Mouse (Mus musculus) embryonic stem cell, embryonic (primary cell): Measurements from ENCODE around the gene Gm49510.

Source experiments
- CTCF ChIA-PET, 4 experiments: fragments of 300-600 bp in 2 of 4; fragments of 350-600 bp in 2 of 4; sonication (Branson Sonifier 250); formaldehyde crosslinking; loops; one replicate each; lab custom pipeline; 2022; ENCODE audit warnings: inconsistent platforms in 2 of 4; lab: Charles Lee
- POLR2A ChIA-PET, 4 experiments: fragments of 300-600 bp in 2 of 4; fragments of 350-600 bp in 2 of 4; sonication (Branson Sonifier 250); formaldehyde crosslinking; loops; one replicate each; lab custom pipeline; 2022; ENCODE audit warnings: antibody characterized with exemption in 4 of 4, inconsistent platforms in 1 of 4; lab: Charles Lee

Gene Gm49510

GRCm38 (mm10) chr15:78937311-78937710 is 37.8 kb downstream of the Gm49510 start:
- CTCF ChIA-PET = interaction anchor here in 3 of 4 experiments (0.6 to 2.2 kb wide), 3 partner anchors 11 to 968 kb away, joined by 3 to 8 read pairs (median 5); no protein-coding TSS in a partner anchor
- POLR2A ChIA-PET = interaction anchor here (0.6 to 5.6 kb wide), 7 partner anchors 9 to 22 kb away, joined by 3 to 36 read pairs (median 4); partner anchors contain the start of genes Pdxp (in 1 of the 4) and Triobp (in 1 of the 4)

GRCm38 (mm10) chr15:78937963-78938362 is 38.5 kb downstream of the Gm49510 start:
- POLR2A ChIA-PET = interaction anchor here in 3 of 4 experiments (0.9 to 5.6 kb wide), 6 partner anchors 10 to 64 kb away, joined by 3 to 36 read pairs (median 4); partner anchors contain the start of genes Pdxp (in 1 of the 3) and Triobp (in 1 of the 3)
- CTCF ChIA-PET = interaction anchor here in 3 of 4 experiments (0.6 to 2.2 kb wide), 3 partner anchors 10 to 356 kb away, joined by 3 to 8 read pairs (median 3); no protein-coding TSS in a partner anchor

DNA sequence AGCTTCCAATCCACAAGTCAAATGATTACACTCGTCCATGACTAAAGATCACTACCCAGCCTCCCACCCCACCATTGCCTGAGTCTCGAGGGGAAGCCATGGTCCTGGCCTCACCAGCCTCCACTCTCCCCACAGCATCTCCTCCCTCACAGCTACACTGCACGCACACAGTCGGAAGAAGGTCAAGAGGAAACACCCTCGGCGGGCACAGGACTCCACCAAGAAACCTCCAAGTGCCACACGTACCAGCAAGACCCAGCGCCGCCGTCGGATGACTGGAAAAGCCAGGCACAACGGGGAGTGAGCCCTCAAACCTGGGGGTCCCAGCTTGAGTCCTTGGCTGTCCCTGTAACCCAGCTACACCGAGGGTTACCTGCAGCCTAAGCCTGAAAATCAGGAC is 40.9 kb downstream of the Gm49510 start:
- CTCF ChIA-PET = interaction anchor here in 3 of 4 experiments (1.1 to 3.2 kb wide), 7 partner anchors 9 to 26 kb away, joined by 3 to 56 read pairs (median 4); partner anchors contain the start of gene Pdxp (in 1 of the 3)
- POLR2A ChIA-PET = interaction anchor here in 1 of 4 experiments (0.8 to 3.3 kb wide), 2 partner anchors 12 to 25 kb away, joined by 3 to 34 read pairs; partner anchors contain the start of gene Pdxp

- CTCF ChIA-PET = interaction anchor here (0.5 to 3.2 kb wide), 36 partner anchors 8 to 346 kb away, joined by 3 to 56 read pairs (median 5); partner anchors contain the start of genes Nol12 (in 2 of the 4), Cyth4 (in 1 of the 4) and Pdxp (in 1 of the 4)
- POLR2A ChIA-PET = interaction anchor here (0.5 to 3.3 kb wide), 30 partner anchors 8 to 120 kb away, joined by 3 to 34 read pairs (median 4); partner anchors contain the start of genes Nol12 (in 2 of the 4), Pdxp (in 2 of the 4), Ankrd54 (in 1 of the 4) and H1f0 (in 1 of the 4)
Observed at GRCm38 (mm10) chr15:78942663-78943062, 43.2 kb downstream of the Gm49510 start.

DNA sequence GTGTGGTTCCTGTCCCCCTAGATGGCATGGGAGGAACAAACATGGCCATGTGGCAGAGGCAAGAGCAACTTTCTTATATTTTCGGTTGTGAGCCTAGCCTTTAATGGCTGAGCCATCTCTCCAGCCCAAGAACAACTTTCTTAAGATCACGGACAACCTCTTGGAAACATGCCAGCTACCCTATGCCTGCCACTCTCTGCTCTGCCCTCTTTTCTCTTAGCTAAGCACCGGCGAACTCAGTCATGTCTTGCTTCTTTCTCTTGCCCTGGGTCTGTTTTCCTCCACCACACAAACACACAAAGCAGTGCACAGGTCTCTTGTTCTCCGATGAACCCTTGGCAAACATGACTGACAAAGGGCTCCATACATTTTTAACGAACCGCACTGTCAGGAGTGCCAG is 46.8 kb downstream of the Gm49510 start:
- CTCF ChIA-PET = interaction anchor here in 3 of 4 experiments (0.7 to 1.4 kb wide), 4 partner anchors 15 to 30 kb away, joined by 3 to 6 read pairs (median 4); no protein-coding TSS in a partner anchor
- POLR2A ChIA-PET = interaction anchor here (0.5 to 4.1 kb wide), 7 partner anchors 11 to 1111 kb away, joined by 3 to 21 read pairs (median 3); partner anchors contain the start of genes Nol12 (in 2 of the 4) and Pdxp (in 2 of the 4)

- CTCF ChIA-PET = interaction anchor here (0.6 to 2.7 kb wide), 24 partner anchors 8 to 152 kb away, joined by 3 to 12 read pairs (median 4); partner anchors contain the start of genes H1f0 (in 1 of the 4), Nol12 (in 1 of the 4) and Pdxp (in 1 of the 4)
Observed at GRCm38 (mm10) chr15:78947657-78948056, 48.2 kb downstream of the Gm49510 start, which contains the start of gene Triobp. Triobp (plus strand) TSS chr15:78947724.

GRCm38 (mm10) chr15:78948152-78948725 is 48.8 kb downstream of the Gm49510 start:
- POLR2A ChIA-PET = interaction anchor here (0.6 to 4.1 kb wide), 53 partner anchors 10 to 991 kb away, joined by 3 to 21 read pairs (median 4); partner anchors contain the start of genes Nol12 (in 4 of the 4), Lgals1 (in 2 of the 4), Pdxp (in 2 of the 4) and Ankrd54 (in 1 of the 4)
- CTCF ChIA-PET = interaction anchor here (0.6 to 2.7 kb wide), 24 partner anchors 8 to 151 kb away, joined by 3 to 12 read pairs (median 4); partner anchors contain the start of genes Nol12 (in 1 of the 4) and Pdxp (in 1 of the 4)

More at GRCm38 (mm10) chr15:78947657-78948056, 48.2 kb downstream of the Gm49510 start, which contains the start of gene Triobp:
- POLR2A ChIA-PET = interaction anchor here (0.6 to 4.1 kb wide), 49 partner anchors 10 to 990 kb away, joined by 3 to 21 read pairs (median 5); partner anchors contain the start of genes Nol12 (in 4 of the 4), Lgals1 (in 2 of the 4), Pdxp (in 2 of the 4) and Ankrd54 (in 1 of the 4)

DNA sequence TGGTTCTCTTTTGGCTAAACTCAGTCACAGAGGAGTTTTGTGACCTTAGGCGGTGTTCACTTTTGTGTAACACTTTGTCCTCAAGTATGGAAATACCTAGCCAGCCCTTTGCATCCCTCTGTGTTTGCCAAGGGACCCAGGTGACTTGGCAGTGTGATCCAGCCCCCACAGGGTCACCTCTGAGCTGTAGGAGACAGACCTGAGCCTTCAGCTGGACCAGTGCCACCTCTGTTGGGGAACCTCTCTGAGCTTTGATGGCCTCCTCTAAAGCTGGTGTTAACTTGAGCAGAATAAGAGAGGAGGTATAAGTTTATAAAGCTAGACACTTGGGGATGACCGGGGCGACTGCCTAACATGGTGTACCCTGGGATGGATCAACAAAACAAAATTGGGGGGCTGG is 49.4 kb downstream of the Gm49510 start:
- CTCF ChIA-PET = interaction anchor here (0.6 to 2.7 kb wide), 10 partner anchors 8 to 124 kb away, joined by 3 to 12 read pairs (median 5); partner anchors contain the start of gene Nol12 (in 1 of the 4)
- POLR2A ChIA-PET = interaction anchor here (0.5 to 4.1 kb wide), 28 partner anchors 9 to 236 kb away, joined by 3 to 21 read pairs (median 6); partner anchors contain the start of genes Nol12 (in 3 of the 4), Lgals1 (in 2 of the 4) and Pdxp (in 2 of the 4)

- POLR2A ChIA-PET = no interaction called here
- CTCF ChIA-PET = interaction anchor here in 1 of 4 experiments (0.7 kb wide), 1 partner anchor 8 kb away, joined by 3 read pairs; the partner anchor contains the start of gene Triobp
Observed at GRCm38 (mm10) chr15:78955663-78956062, 56.2 kb downstream of the Gm49510 start.

- ChIA-PET CTCF (interaction anchor here (0.5 to 1.3 kb wide), 13 partner anchors 8 to 249 kb away, joined by 3 to 19 read pairs (median 4); partner anchors contain the start of gene Triobp (in 1 of the 4)), POLR2A (no interaction called here)
Observed at GRCm38 (mm10) chr15:78956351-78956750, 56.9 kb downstream of the Gm49510 start.

DNA sequence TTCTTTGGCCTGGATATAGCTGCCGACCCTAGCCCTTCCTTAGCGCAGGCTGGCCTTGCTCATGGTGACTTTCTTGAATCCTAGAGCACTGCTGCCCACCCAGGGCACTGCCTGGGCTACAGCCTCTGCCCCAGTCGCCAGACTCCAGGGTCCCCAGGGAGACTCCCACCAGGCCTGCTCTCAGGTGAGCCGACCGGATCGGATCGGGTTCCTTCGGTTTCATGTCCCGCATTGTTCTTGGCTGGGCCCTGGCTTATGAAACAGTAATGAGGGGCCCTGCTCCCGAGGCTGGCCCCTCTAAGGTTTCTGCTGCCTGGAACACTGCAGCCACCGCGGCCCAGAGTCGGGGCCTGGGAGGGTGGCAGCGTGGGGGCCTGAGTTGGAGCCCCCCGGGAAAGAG is 57.6 kb downstream of the Gm49510 start:
- CTCF ChIA-PET = interaction anchor here (0.5 to 1.3 kb wide), 16 partner anchors 9 to 714 kb away, joined by 3 to 19 read pairs (median 4); partner anchors contain the start of genes Tomm22 (in 1 of the 4) and Triobp (in 1 of the 4)

DNA sequence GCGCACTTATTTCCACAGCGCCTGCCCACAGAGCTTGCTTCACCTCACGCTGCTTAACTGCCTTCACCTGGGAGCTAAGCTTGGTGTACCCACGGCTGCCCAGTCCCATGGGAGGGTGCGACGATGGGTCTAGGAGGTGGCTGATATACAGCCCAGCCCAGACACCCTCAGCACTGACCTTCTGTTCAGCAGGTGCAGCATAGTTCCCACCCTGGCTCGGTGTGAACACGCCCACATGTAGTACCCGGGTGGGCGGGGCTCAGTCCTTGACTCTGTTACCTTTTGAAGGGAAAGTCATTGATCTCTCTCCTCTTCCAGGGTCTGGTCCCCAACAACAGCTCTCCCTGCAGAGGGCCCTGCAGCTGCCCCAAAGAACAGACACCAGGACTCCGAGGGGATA is 60.1 kb downstream of the Gm49510 start:
- POLR2A ChIA-PET = interaction anchor here in 3 of 4 experiments (0.5 to 3.3 kb wide), 12 partner anchors 11 to 710 kb away, joined by 3 to 15 read pairs (median 4); partner anchors contain the start of genes Triobp (in 3 of the 3) and Nol12 (in 1 of the 3)
- CTCF ChIA-PET = interaction anchor here in 2 of 4 experiments (0.8 to 2.5 kb wide), 7 partner anchors 12 to 377 kb away, joined by 3 to 10 read pairs (median 5); partner anchors contain the start of gene Triobp (in 1 of the 2)

More for the DNA sequence above, 57.6 kb downstream of the Gm49510 start:
- POLR2A ChIA-PET = interaction anchor here in 1 of 4 experiments (1.3 to 2.1 kb wide), 2 partner anchors 9 to 14 kb away, joined by 4 to 10 read pairs; partner anchors contain the start of gene Triobp

DNA sequence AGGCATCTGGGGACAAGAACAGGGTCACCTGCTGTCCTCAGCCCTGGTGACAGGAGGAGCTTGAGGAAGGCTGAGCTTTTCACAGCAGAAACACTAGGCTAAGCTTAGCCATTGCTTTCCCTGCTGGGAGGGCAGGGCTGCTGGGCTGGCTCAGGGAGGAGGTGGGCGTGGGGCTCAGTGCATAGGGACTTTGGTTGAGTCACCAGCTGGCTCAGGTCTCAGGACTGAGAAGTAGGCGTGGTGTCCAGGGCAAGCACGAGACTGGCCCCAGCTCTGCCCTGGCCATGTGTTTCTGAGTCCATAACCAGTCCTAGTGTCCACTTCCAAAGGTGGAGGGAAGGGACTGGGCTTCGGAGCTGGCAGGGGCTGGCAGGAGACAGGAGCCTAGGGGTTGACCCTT is 60.6 kb downstream of the Gm49510 start:
- ChIA-PET CTCF (interaction anchor here in 2 of 4 experiments (0.8 to 2.5 kb wide), 7 partner anchors 12 to 378 kb away, joined by 3 to 10 read pairs (median 5); partner anchors contain the start of gene Triobp (in 1 of the 2)), POLR2A (interaction anchor here (0.5 to 3.3 kb wide), 14 partner anchors 12 to 240 kb away, joined by 3 to 15 read pairs (median 4); partner anchors contain the start of genes Triobp (in 3 of the 4) and Nol12 (in 1 of the 4))

- ChIA-PET POLR2A (interaction anchor here in 2 of 4 experiments (1.0 to 2.8 kb wide), 3 partner anchors 8 to 15 kb away, joined by 3 to 8 read pairs (median 4); partner anchors contain the start of gene Triobp (in 2 of the 2)), CTCF (interaction anchor here in 3 of 4 experiments (0.8 to 3.3 kb wide), 12 partner anchors 14 to 115 kb away, joined by 3 to 12 read pairs (median 3); partner anchors contain the start of genes Nol12 (in 2 of the 3), Pdxp (in 1 of the 3) and Triobp (in 1 of the 3))
Observed at GRCm38 (mm10) chr15:78962885-78963284, 63.4 kb downstream of the Gm49510 start.
